Mouse (Mus musculus) large intestine, adult 2 months (tissue): Measurements from ENCODE around the gene Hsf4. TPM values are rescaled to one million over a fixed set of nuclear protein-coding genes. Genes with fewer than 3 reads are reported as not detected.
"Not testable (repeated sequence)": the region's sequence is repeated elsewhere in the genome, so short reads cannot be mapped to it uniquely, and the experiment has no call there.

Experiments used
- DNase-seq: peaks from one replicate; pipeline ENCODE4 v3.0.0-alpha.2; 2012; ENCODE audit warnings: low read depth, low spot score
- WGBS: fragments of 180-500 bp; shearing (Covaris S2); methylation state at CpG from one replicate; pipeline ENCODE4 v1.1.7; 2018; 5-methylcytosine and 5-hydroxymethylcytosine counted together
- polyA plus RNA-seq: library from polyadenylated mRNA; depleted of rRNA; stranded (reverse); fragments of >200 nt; gene quantifications from 2 replicates; pipeline ENCODE4 v1.2.3, GENCODE M21; 2012; rRNA removed

Hsf4 gene
- polyA plus RNA-seq: 0.74 and 1.2 TPM in 2 replicates

GRCm38 (mm10) chr8:105269461-105269947 is at the start of gene Hsf4:
Gene Hsf4 (plus strand): TSS chr8:105269801.
- DNase-seq: no peak
- 4% methylated on average over 42 of the region's 42 CpGs for WGBS

GRCm38 (mm10) chr8:105223850-105224249 is 45.8 kb upstream of the Hsf4 start:
- WGBS: 55% methylated on average over 7 of the region's 7 CpGs
- no peak for DNase-seq

GRCm38 (mm10) chr8:105224413-105225271 is 45.0 kb upstream of the Hsf4 start, which contains the start of gene D230025D16Rik:
Gene D230025D16Rik (plus strand): TSS chr8:105225145.
- peak; percentile 79 for DNase-seq
- WGBS: 1% methylated on average over 34 of the region's 34 CpGs

GRCm38 (mm10) chr8:105225272-105225593 is 44.4 kb upstream of the Hsf4 start:
- no peak for DNase-seq
- WGBS: under 1% methylated on average over 27 of the region's 27 CpGs

GRCm38 (mm10) chr8:105225917-105226316 is 43.7 kb upstream of the Hsf4 start:
- WGBS: 4% methylated on average over 6 of the region's 6 CpGs
- no peak for DNase-seq

GRCm38 (mm10) chr8:105231503-105232320 is 37.9 kb upstream of the Hsf4 start:
- WGBS: 85% methylated on average over 12 of the region's 12 CpGs
- DNase-seq: no peak

GRCm38 (mm10) chr8:105232321-105232693 is 37.3 kb upstream of the Hsf4 start:
- not testable (repeated sequence) for DNase-seq
- 85% methylated on average over 4 of the region's 4 CpGs for WGBS

- 28% methylated on average over 1 of the region's 1 CpGs for WGBS
- no peak for DNase-seq
Observed at GRCm38 (mm10) chr8:105233126-105233935, 36.3 kb upstream of the Hsf4 start.

- no peak for DNase-seq
- WGBS: 57% methylated on average over 1 of the region's 1 CpGs
Observed at GRCm38 (mm10) chr8:105235206-105235605, 34.4 kb upstream of the Hsf4 start.

- DNase-seq: no peak
- WGBS: 79% methylated on average over 14 of the region's 14 CpGs
Observed at GRCm38 (mm10) chr8:105237442-105238142, 32.0 kb upstream of the Hsf4 start.

GRCm38 (mm10) chr8:105241016-105241415 is 28.6 kb upstream of the Hsf4 start:
- 97% methylated on average over 7 of the region's 7 CpGs for WGBS

GRCm38 (mm10) chr8:105251954-105252353 is 17.6 kb upstream of the Hsf4 start:
- DNase-seq: no peak
- 86% methylated on average over 6 of the region's 6 CpGs for WGBS

More at GRCm38 (mm10) chr8:105241016-105241415, 28.6 kb upstream of the Hsf4 start:
- no peak for DNase-seq

GRCm38 (mm10) chr8:105252680-105253537 is 16.7 kb upstream of the Hsf4 start:
- no peak for DNase-seq
- 86% methylated on average over 10 of the region's 10 CpGs for WGBS

GRCm38 (mm10) chr8:105253766-105254151 is 15.8 kb upstream of the Hsf4 start:
- WGBS: 46% methylated on average over 20 of the region's 20 CpGs
- no peak for DNase-seq

GRCm38 (mm10) chr8:105254152-105254965 is 15.2 kb upstream of the Hsf4 start:
- DNase-seq: no peak

GRCm38 (mm10) chr8:105254966-105255350 is 14.6 kb upstream of the Hsf4 start, which contains the start of gene B3gnt9:
Gene B3gnt9 (minus strand): TSS chr8:105255153.
- DNase-seq: no peak
- 2% methylated on average over 14 of the region's 14 CpGs for WGBS

More at GRCm38 (mm10) chr8:105254152-105254965, 15.2 kb upstream of the Hsf4 start:
- under 1% methylated on average over 74 of the region's 74 CpGs for WGBS
